Mouse (Mus musculus) gonadal fat pad, adult 2 months (tissue): ENCODE results near the gene Gm20816. TPM values are rescaled to one million over a fixed set of nuclear protein-coding genes. Genes with fewer than 3 reads are reported as not detected.
"Not testable (repeated sequence)": the region's sequence is repeated elsewhere in the genome, so short reads cannot be mapped to it uniquely, and the experiment has no call there.

Experiments
- DNase-seq: peaks from one replicate; pipeline ENCODE4 v3.0.0-alpha.2; 2012; ENCODE audit warnings: low read depth
- polyA plus RNA-seq: library from polyadenylated mRNA; depleted of rRNA; stranded (reverse); fragments of >200 nt; gene quantifications from 2 replicates; pipeline ENCODE4 v1.2.3, GENCODE M21; 2012; rRNA removed

The Gm20816 gene
- polyA plus RNA-seq: not detected in 2 replicates

GRCm38 (mm10) chrY:68537655-68538054 is at the start of gene Gm20816:
Gene Gm20816, plus strand, starts transcription at chrY:68537955.
- not testable (repeated sequence) for DNase-seq

Other genes starting within 250 kb of the Gm20816 start
- gene Gm20937, start 243.1 kb upstream of the Gm20816 start, polyA plus RNA-seq: not detected in 2 replicates